Mouse (Mus musculus) limb, embryonic 14.5 days (tissue): ENCODE results near the gene Btbd18. TPM values are rescaled to one million over a fixed set of nuclear protein-coding genes. Genes with fewer than 3 reads are reported as not detected.

Experiments
- ATAC-seq: fragments of 200-750 bp; cut with Nextera tagmentation; 2 replicates; pipeline ENCODE4 v1.8.0; 2017; ENCODE audit warnings: low read depth, moderate number of reproducible peaks, moderate TSS enrichment; ENCODE audit not compliant: low FRiP score
- DNase-seq: peaks from one replicate; pipeline ENCODE4 v3.0.0-alpha.2; 2015; ENCODE audit warnings: low spot score
- H3K27ac ChIP-seq: fragments of 300-500 bp; sonication (generic); replicated peaks from 2 replicates; pipeline ENCODE4 v1.5.1; 2014; ENCODE audit warnings: low read depth, mild to moderate bottlenecking, low read length, moderate library complexity, mixed read lengths
- H3K27me3 ChIP-seq: fragments of 300-500 bp; sonication (generic); 2 replicates; pipeline ENCODE4 v1.6.1; 2014; ENCODE audit warnings: low read length, mixed read lengths; ENCODE audit not compliant: control insufficient read depth, insufficient read depth
- H3K36me3 ChIP-seq: fragments of 300-500 bp; sonication (generic); 2 replicates; pipeline ENCODE4 v1.6.1; 2014; ENCODE audit warnings: mild to moderate bottlenecking, low read length, moderate library complexity, mixed read lengths; ENCODE audit not compliant: control insufficient read depth, insufficient read depth
- H3K4me1 ChIP-seq: fragments of 300-500 bp; sonication (generic); 2 replicates; pipeline ENCODE4 v1.6.1; 2014; ENCODE audit warnings: antibody characterized with exemption, low read length, mixed read lengths; ENCODE audit not compliant: control insufficient read depth, insufficient read depth
- H3K4me2 ChIP-seq: fragments of 300-500 bp; sonication (generic); replicated peaks from 2 replicates; pipeline ENCODE4 v1.6.1; 2014; ENCODE audit warnings: low read depth, mild to moderate bottlenecking, low read length, moderate library complexity; ENCODE audit not compliant: severe bottlenecking
- H3K4me3 ChIP-seq: fragments of 300-500 bp; sonication (generic); replicated peaks from 2 replicates; pipeline ENCODE4 v1.5.1; 2014; ENCODE audit warnings: low read length
- H3K9ac ChIP-seq: fragments of 300-500 bp; sonication (generic); 2 replicates; pipeline ENCODE4 v1.6.1; 2014; ENCODE audit warnings: mild to moderate bottlenecking, low read depth, low read length, moderate library complexity; ENCODE audit not compliant: severe bottlenecking
- H3K9me3 ChIP-seq: fragments of 300-500 bp; sonication (generic); 2 replicates; pipeline ENCODE4 v1.6.1; 2016; ENCODE audit warnings: low read length; ENCODE audit not compliant: control insufficient read depth
- POLR2A ChIP-seq: fragments of 200-500 bp; IDR thresholded peaks from 2 replicates; pipeline ENCODE4 v1.8.0; 2012; ENCODE audit warnings: inconsistent platforms, mild to moderate bottlenecking, moderate library complexity, borderline replicate concordance; ENCODE audit not compliant: insufficient read depth, insufficient read length; ENCODE audit errors: extremely low read depth
- WGBS: fragments of 180-500 bp; shearing (Covaris S2); extraction: QIAGEN DNeasy Blood & Tissue Kit; methylation state at CpG from one replicate; pipeline ENCODE4 v1.1.7; 2014; 5-methylcytosine and 5-hydroxymethylcytosine counted together
- polyA plus RNA-seq, 2 experiments: library from polyadenylated mRNA; depleted of rRNA in 1 of 2; stranded (reverse) in 1 of 2; unstranded in 1 of 2; fragments of >200 nt; fragmentation: Nextera tagmentation in 1 of 2; extraction: Ambion mirVana in 1 of 2; gene quantifications; 2 replicates each; pipeline versions ENCODE4 v1.2.1 to v1.2.3; 2012 to 2014

The Btbd18 gene
- polyA plus RNA-seq, 2 experiments = 0.01 to 0.15 TPM

GRCm38 (mm10) chr2:84705295-84705694 is 46.4 kb downstream of the Btbd18 start:
- Histone ChIP-seq H3K4me3 (no peak overlapping the region), H3K4me2 (no peak overlapping the region), H3K9me3 (no peaks in the 10 kb centered on the region), H3K36me3 (peaks cover 60% of the 10 kb centered on the region), H3K9ac (no peak overlapping the region), H3K27ac (no peak overlapping the region), H3K4me1 (no peaks in the 10 kb centered on the region), H3K27me3 (no peaks in the 10 kb centered on the region)
- DNase-seq = no peak
- 84% methylated on average over 1 of the region's 1 CpGs for WGBS
- no peak for ATAC-seq
- TF ChIP-seq POLR2A = no peak

- DNase-seq = no peak
- no peaks in the 10 kb centered on the region for H3K9me3 ChIP-seq
- H3K4me2 ChIP-seq = no peak overlapping the region
- ATAC-seq = no peak
- no peak for TF ChIP-seq POLR2A
- no peak overlapping the region for H3K27ac ChIP-seq
- no peak overlapping the region for H3K9ac ChIP-seq
- peaks cover 1% of the 10 kb centered on the region; the same call in 1 of the 2 replicates for H3K4me1 ChIP-seq
- 26% methylated on average over 1 of the region's 1 CpGs for WGBS
- H3K4me3 ChIP-seq = no peak overlapping the region
- peaks cover 57% of the 10 kb centered on the region for H3K36me3 ChIP-seq
- no peaks in the 10 kb centered on the region for H3K27me3 ChIP-seq
Measured at GRCm38 (mm10) chr2:84707523-84707922, 48.6 kb downstream of the Btbd18 start.

GRCm38 (mm10) chr2:84711898-84712297 is 53.0 kb downstream of the Btbd18 start:
- Histone ChIP-seq H3K9ac (no peak overlapping the region), H3K9me3 (no peaks in the 10 kb centered on the region), H3K36me3 (peaks cover 34% of the 10 kb centered on the region), H3K27ac (no peak overlapping the region), H3K27me3 (no peaks in the 10 kb centered on the region), H3K4me2 (no peak overlapping the region), H3K4me1 (peaks cover 8% of the 10 kb centered on the region; the same call in 1 of the 2 replicates), H3K4me3 (no peak overlapping the region)
- WGBS = 83% methylated on average over 2 of the region's 2 CpGs
- DNase-seq = no peak
- no peak for TF ChIP-seq POLR2A
- no peak for ATAC-seq

DNA sequence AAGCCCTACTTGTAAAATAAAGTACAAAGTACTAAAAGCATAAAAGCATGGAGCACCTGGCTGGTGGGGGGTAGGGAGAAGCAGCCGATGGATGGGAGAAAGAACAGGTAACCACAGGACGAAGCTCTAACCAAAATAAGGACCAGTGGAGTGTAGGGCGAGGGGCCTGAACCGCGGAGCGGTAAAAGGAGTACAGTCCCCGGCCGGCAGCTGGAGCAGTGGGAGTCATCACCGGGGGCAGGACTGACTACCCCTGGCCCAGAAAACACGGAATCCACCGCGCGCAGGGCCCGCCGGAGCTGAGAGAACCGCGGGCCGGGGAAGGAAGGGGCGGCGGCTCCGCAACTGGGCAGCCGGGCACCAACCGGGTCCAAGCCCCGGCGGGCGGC is 55.5 kb downstream of the Btbd18 start:
- peak overlapping the region; percentile 92 for H3K4me3 ChIP-seq
- peaks cover 14% of the 10 kb centered on the region for H3K36me3 ChIP-seq
- ATAC-seq (peak; percentile 2; the same call in 1 of the 2 replicates), DNase-seq (no peak)
- H3K4me2 ChIP-seq = peak overlapping the region; percentile 58
- H3K27me3 ChIP-seq = no peaks in the 10 kb centered on the region
- no peak for TF ChIP-seq POLR2A
- H3K9me3 ChIP-seq = no peaks in the 10 kb centered on the region
- 0% methylated on average over 12 of the region's 26 CpGs for WGBS
- H3K4me1 ChIP-seq = peaks cover 8% of the 10 kb centered on the region; the same call in 1 of the 2 replicates
- H3K9ac ChIP-seq = peak overlapping the region; percentile 92
- peak overlapping the region; percentile 92 for H3K27ac ChIP-seq

DNA sequence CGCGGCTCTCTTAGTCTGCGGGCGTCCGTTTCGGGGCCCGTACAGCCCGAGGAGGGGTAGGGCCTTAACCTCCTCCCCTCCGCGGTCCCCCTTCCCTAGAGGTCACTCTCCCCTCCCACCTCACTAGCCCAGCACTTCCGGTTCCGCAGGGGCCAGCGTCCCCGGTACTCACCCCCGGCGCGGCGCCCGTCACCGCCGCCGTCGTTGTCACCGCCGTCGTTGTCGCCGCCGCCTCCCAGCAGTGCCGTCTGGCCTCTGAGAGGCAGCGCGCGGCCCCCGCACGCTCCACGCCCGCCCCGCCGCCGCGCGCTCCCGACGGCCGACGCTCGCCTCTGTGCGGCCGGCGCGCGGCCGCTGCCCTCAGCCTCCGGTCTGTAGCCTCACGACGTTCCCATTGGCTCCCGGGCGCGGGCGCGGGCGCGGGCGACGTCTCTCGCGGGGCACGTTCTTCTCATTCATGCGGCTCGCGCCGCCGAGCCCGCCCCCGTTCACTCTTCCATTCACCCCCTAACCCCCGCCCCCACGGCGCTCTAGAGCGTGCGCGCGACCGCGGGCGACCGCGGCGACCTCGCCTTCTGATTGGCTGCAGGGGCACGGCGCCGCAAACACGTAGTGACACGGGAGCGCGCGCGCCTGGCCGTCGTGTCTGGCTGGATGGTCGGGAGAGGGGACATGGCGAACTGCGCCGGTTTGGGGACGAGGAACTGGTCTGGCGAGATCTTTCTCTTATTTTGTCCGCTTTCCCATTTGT is 56.1 kb downstream of the Btbd18 start, which contains the start of gene Zdhhc5:
Gene Zdhhc5, minus strand, starts transcription at position 370 of the 751 bp plus-strand sequence.
- WGBS = 3% methylated on average over 61 of the region's 107 CpGs
- Histone ChIP-seq H3K4me2 (peak within 1 kb of the TSS; percentile 82), H3K27me3 (no peaks in the 10 kb centered on the region), H3K9ac (peak within 1 kb of the TSS; percentile 92), H3K4me3 (peak within 1 kb of the TSS; percentile 92), H3K36me3 (peaks cover 10% of the 10 kb centered on the region), H3K9me3 (no peaks in the 10 kb centered on the region), H3K4me1 (peaks cover 8% of the 10 kb centered on the region; the same call in 1 of the 2 replicates), H3K27ac (peak within 1 kb of the TSS; percentile 92)
- TF ChIP-seq POLR2A = peak; percentile 97; the same call in 1 of the 2 replicates
- peak; percentile 98 for DNase-seq
- ATAC-seq = peak; percentile 92
